In the genomic region with DNA sequence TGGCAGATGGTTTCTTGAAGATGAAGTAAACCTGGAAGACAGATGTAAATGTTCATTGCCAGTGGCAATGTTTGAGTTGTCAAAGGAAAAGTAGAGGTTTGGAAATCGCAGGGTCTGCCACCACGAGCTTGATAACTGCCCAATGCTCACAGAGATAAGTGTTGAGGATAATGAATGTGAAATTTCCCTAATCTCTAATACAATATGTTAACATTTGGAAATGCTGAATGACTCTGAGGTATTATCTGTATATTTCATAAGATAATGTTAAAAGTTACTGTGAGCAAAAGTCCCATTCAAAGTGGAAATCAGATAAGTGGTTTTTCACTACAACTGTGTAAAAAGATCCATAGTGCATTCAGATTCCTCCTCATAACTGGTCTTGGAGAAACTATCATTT, we compare ENCODE assay signal across 13 mouse cellular contexts.
"Had no signal": no experiment of that assay in that cellular context is flagged by ENCODE, and none has a peak within 500 bp of the region (broad histone marks: within the 10 kb centered on the region; RNA-seq: fewer than 3 reads in every experiment).

No protein-coding gene starts in this region.

- H3K9me3 ChIP-seq: limb, embryonic 12.5 days; lung, embryonic 15.5 days; megakaryocyte, embryonic 14.5 days; midbrain, embryonic 12.5 days; neural tube, embryonic 13.5 days had no signal

- H3K27me3 ChIP-seq: limb, embryonic 12.5 days; lung, embryonic 15.5 days; megakaryocyte, embryonic 14.5 days; midbrain, embryonic 12.5 days; neural tube, embryonic 13.5 days had no signal

- DNase-seq: kidney, adult 11 months; kidney, adult 9 months; kidney, postnatal 36 days; lung, postnatal 14 days; right cerebral cortex, postnatal 25 days; thymus, postnatal 36 days had no signal

- H3K27ac ChIP-seq: kidney, postnatal 0 days; limb, embryonic 12.5 days; lung, embryonic 15.5 days; macrophage; midbrain, embryonic 12.5 days; neural tube, embryonic 13.5 days had no signal

- H3K4me3 ChIP-seq: limb, embryonic 12.5 days; lung, embryonic 15.5 days; midbrain, embryonic 12.5 days; neural tube, embryonic 13.5 days had no signal

- H3K9ac ChIP-seq: limb, embryonic 12.5 days; lung, embryonic 15.5 days; midbrain, embryonic 12.5 days had no signal
